Mouse (Mus musculus) liver, postnatal 0 days (tissue): ENCODE results near the gene Tmem91.

ENCODE experiments used
- CTCF ChIP-seq: sonication (generic); IDR thresholded peaks from 2 replicates; pipeline ENCODE4 v1.5.1; 2016; ENCODE audit warnings: antibody characterized with exemption, low read depth
- EP300 ChIP-seq: IDR thresholded peaks from 2 replicates; pipeline ENCODE4 v1.6.1; 2016; ENCODE audit warnings: antibody characterized with exemption, low read depth, mild to moderate bottlenecking

GRCm38 (mm10) chr7:25655601-25656428, 19.2 kb downstream of the Tmem91 start:
- TF ChIP-seq CTCF (no peak), EP300 (no peak; the same call in 1 of the 2 replicates)
